Mouse (Mus musculus): ENCODE measurements around the gene Egfl8.

Gene Egfl8

GRCm38 (mm10) chr17:34615871-34616270 is at the start of gene Egfl8:
Gene Egfl8, minus strand, starts transcription at chr17:34615971.
- CTCF ChIA-PET = no interaction called here

- CTCF ChIA-PET = no interaction called here
These were observed 48.7 kb upstream of the Egfl8 start for GRCm38 (mm10) chr17:34664472-34664871.

GRCm38 (mm10) chr17:34663558-34663957 is 47.8 kb upstream of the Egfl8 start:
- CTCF ChIA-PET = no interaction called here

- CTCF ChIA-PET = no interaction called here
These were observed 47.2 kb upstream of the Egfl8 start for GRCm38 (mm10) chr17:34662978-34663377.

GRCm38 (mm10) chr17:34662468-34662867 is 46.7 kb upstream of the Egfl8 start:
- CTCF ChIA-PET = no interaction called here

- CTCF ChIA-PET = interaction anchor here (0.5 kb wide), 1 partner anchor 199 kb away, joined by 3 read pairs; no protein-coding TSS in a partner anchor
These were observed 45.4 kb upstream of the Egfl8 start for GRCm38 (mm10) chr17:34661121-34661591.

GRCm38 (mm10) chr17:34660259-34660820 is 44.6 kb upstream of the Egfl8 start:
- CTCF ChIA-PET = no interaction called here

GRCm38 (mm10) chr17:34659897-34660214 is 44.1 kb upstream of the Egfl8 start:
- CTCF ChIA-PET = no interaction called here

- CTCF ChIA-PET = no interaction called here
These were observed 43.6 kb upstream of the Egfl8 start for GRCm38 (mm10) chr17:34659181-34659896.

- CTCF ChIA-PET = no interaction called here
These were observed 42.8 kb upstream of the Egfl8 start for GRCm38 (mm10) chr17:34658591-34658990.

- CTCF ChIA-PET = no interaction called here
These were observed 42.4 kb upstream of the Egfl8 start for GRCm38 (mm10) chr17:34658145-34658544.

GRCm38 (mm10) chr17:34657271-34657670 is 41.5 kb upstream of the Egfl8 start:
- CTCF ChIA-PET = no interaction called here

GRCm38 (mm10) chr17:34656666-34657065 is 40.9 kb upstream of the Egfl8 start:
- CTCF ChIA-PET = no interaction called here

GRCm38 (mm10) chr17:34655581-34655991 is 39.8 kb upstream of the Egfl8 start:
- CTCF ChIA-PET = no interaction called here

- CTCF ChIA-PET = no interaction called here
These were observed 39.4 kb upstream of the Egfl8 start for GRCm38 (mm10) chr17:34655160-34655559.

GRCm38 (mm10) chr17:34654392-34654791 is 38.6 kb upstream of the Egfl8 start:
- CTCF ChIA-PET = no interaction called here

GRCm38 (mm10) chr17:34653746-34654285 is 38.0 kb upstream of the Egfl8 start:
- CTCF ChIA-PET = no interaction called here

- CTCF ChIA-PET = interaction anchor here (0.5 kb wide), 1 partner anchor 330 kb away, joined by 4 read pairs; no protein-coding TSS in a partner anchor
These were observed 37.2 kb upstream of the Egfl8 start for GRCm38 (mm10) chr17:34652985-34653384.

- CTCF ChIA-PET = interaction anchor here (0.5 kb wide), 1 partner anchor 331 kb away, joined by 4 read pairs; no protein-coding TSS in a partner anchor
These were observed 36.8 kb upstream of the Egfl8 start for GRCm38 (mm10) chr17:34652546-34652945.

GRCm38 (mm10) chr17:34651507-34652221 is 35.9 kb upstream of the Egfl8 start:
- CTCF ChIA-PET = no interaction called here

- CTCF ChIA-PET = no interaction called here
These were observed 35.0 kb upstream of the Egfl8 start for GRCm38 (mm10) chr17:34650781-34651180.

GRCm38 (mm10) chr17:34649106-34649864 is 33.5 kb upstream of the Egfl8 start:
- CTCF ChIA-PET = no interaction called here
